Mouse (Mus musculus) heart, embryonic 11.5 days (tissue): ENCODE results near the gene Vsig1. TPM values are rescaled to one million over a fixed set of nuclear protein-coding genes. Genes with fewer than 3 reads are reported as not detected.

Experiments
- ATAC-seq: fragments of 200-750 bp; cut with Nextera tagmentation; replicated peaks from 2 replicates; pipeline ENCODE4 v1.8.0; 2017; ENCODE audit warnings: moderate library complexity; ENCODE audit not compliant: insufficient number of reproducible peaks, low FRiP score, low TSS enrichment
- H3K27ac ChIP-seq: fragments of 300-500 bp; sonication (generic); 2 replicates; pipeline ENCODE4 v1.5.1; 2014; ENCODE audit warnings: mild to moderate bottlenecking, low read depth, low read length
- H3K27me3 ChIP-seq: fragments of 300-500 bp; sonication (generic); 2 replicates; pipeline ENCODE4 v1.6.1; 2014; ENCODE audit warnings: mild to moderate bottlenecking, low read length, mixed read lengths; ENCODE audit not compliant: control insufficient read depth, insufficient read depth
- H3K36me3 ChIP-seq: fragments of 300-500 bp; sonication (generic); 2 replicates; pipeline ENCODE4 v1.6.1; 2014; ENCODE audit warnings: mild to moderate bottlenecking, low read length, moderate library complexity, mixed read lengths; ENCODE audit not compliant: control insufficient read depth, insufficient read depth
- H3K4me1 ChIP-seq: fragments of 300-500 bp; sonication (generic); 2 replicates; pipeline ENCODE4 v1.6.1; 2014; ENCODE audit warnings: low read length; ENCODE audit not compliant: control insufficient read depth, insufficient read depth
- H3K4me2 ChIP-seq: fragments of 300-500 bp; sonication (generic); 2 replicates; pipeline ENCODE4 v1.6.1; 2014; ENCODE audit warnings: mild to moderate bottlenecking, moderate library complexity
- H3K4me3 ChIP-seq: fragments of 300-500 bp; sonication (generic); 2 replicates; pipeline ENCODE4 v1.5.1; 2014; ENCODE audit warnings: low read depth, low read length
- H3K9ac ChIP-seq: fragments of 300-500 bp; sonication (generic); 2 replicates; pipeline ENCODE4 v1.6.1; 2014; ENCODE audit warnings: mild to moderate bottlenecking, low read depth, low read length, moderate library complexity
- H3K9me3 ChIP-seq: fragments of 300-500 bp; sonication (generic); replicated peaks from 2 replicates; pipeline ENCODE4 v1.6.1; 2016; ENCODE audit warnings: low read length; ENCODE audit not compliant: control insufficient read depth
- WGBS: fragments of 180-500 bp; shearing (Covaris S2); extraction: QIAGEN DNeasy Blood & Tissue Kit; methylation state at CpG from one replicate; pipeline ENCODE4 v1.1.7; 2014; ENCODE audit not compliant: insufficient replicate concordance; 5-methylcytosine and 5-hydroxymethylcytosine counted together
- polyA plus RNA-seq: library from polyadenylated mRNA; unstranded; fragments of >200 nt; fragmentation: Nextera tagmentation; extraction: Ambion mirVana; gene quantifications from 2 replicates; pipeline ENCODE4 v1.2.1, GENCODE M21; 2014

Gene Vsig1
- polyA plus RNA-seq = not detected in 2 replicates

DNA sequence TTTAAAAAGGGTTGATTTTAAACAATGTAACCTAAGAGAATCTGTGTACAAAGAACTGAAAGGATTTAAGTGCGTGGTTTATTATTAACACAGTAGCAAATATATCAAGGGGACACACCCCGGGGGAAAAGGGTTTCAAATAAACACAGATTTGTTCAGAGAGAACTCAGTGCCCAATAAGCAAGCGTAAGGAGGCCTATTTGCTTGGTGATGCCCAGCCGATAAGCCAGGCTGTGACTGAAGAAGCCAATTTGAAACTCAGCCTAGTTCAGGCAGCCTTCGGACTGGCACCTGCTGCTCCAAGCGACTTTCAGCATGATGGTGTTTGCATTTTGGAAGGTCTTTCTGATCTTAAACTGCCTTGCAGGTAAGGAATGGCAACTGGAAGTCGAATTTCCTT is at the start of gene Vsig1:
Gene Vsig1, plus strand, starts transcription at position 249 of the 400 bp plus-strand sequence.
- H3K27ac ChIP-seq = no peak within 1 kb of the TSS
- no peak within 1 kb of the TSS for H3K9ac ChIP-seq
- no peaks in the 10 kb centered on the region for H3K9me3 ChIP-seq
- ATAC-seq = no peak
- no peak within 1 kb of the TSS for H3K4me3 ChIP-seq
- H3K36me3 ChIP-seq = no peaks in the 10 kb centered on the region
- 71% methylated on average over 7 of the region's 7 CpGs for WGBS
- H3K4me2 ChIP-seq = no peak within 1 kb of the TSS
- 0 out of 2 replicates have a peak, but pooled peaks cover 2% of the 10 kb centered on the region for H3K27me3 ChIP-seq
- no peaks in the 10 kb centered on the region for H3K4me1 ChIP-seq

DNA sequence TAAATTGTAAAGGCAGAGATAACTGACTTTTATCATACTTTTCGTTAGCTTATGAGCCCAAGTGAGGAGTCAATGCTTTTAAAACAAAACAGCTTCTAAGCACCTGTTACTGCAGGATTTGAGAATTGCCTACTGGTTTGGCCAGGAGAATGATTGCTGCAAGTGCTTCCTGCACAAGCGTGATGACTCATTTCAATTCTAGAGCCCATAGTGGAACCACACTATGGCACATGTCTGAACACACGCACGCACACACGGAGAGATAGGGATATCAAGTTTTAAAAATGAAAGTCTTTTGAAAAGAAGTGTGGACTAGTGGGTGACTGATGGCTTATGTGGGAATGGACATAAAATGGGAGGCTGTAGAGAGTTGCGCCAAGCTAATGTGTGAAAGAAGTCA is 44.6 kb upstream of the Vsig1 start:
- ATAC-seq = no peak
- H3K9ac ChIP-seq = no peak overlapping the region

GRCm38 (mm10) chrX:140863431-140863830 is 44.0 kb upstream of the Vsig1 start:
- H3K27me3 ChIP-seq = no peaks in the 10 kb centered on the region
- no peak overlapping the region for H3K4me2 ChIP-seq
- no peak overlapping the region for H3K9ac ChIP-seq
- H3K27ac ChIP-seq = no peak overlapping the region
- H3K4me1 ChIP-seq = no peaks in the 10 kb centered on the region
- WGBS = 75% methylated on average over 4 of the region's 4 CpGs
- no peaks in the 10 kb centered on the region for H3K9me3 ChIP-seq
- H3K4me3 ChIP-seq = no peak overlapping the region
- ATAC-seq = no peak
- no peaks in the 10 kb centered on the region for H3K36me3 ChIP-seq

More for the DNA sequence above, 44.6 kb upstream of the Vsig1 start:
- H3K9me3 ChIP-seq = no peaks in the 10 kb centered on the region
- 86% methylated on average over 6 of the region's 6 CpGs for WGBS
- no peak overlapping the region for H3K27ac ChIP-seq
- H3K4me1 ChIP-seq = no peaks in the 10 kb centered on the region
- no peaks in the 10 kb centered on the region for H3K36me3 ChIP-seq
- H3K4me2 ChIP-seq = no peak overlapping the region
- no peak overlapping the region for H3K4me3 ChIP-seq
- H3K27me3 ChIP-seq = no peaks in the 10 kb centered on the region

DNA sequence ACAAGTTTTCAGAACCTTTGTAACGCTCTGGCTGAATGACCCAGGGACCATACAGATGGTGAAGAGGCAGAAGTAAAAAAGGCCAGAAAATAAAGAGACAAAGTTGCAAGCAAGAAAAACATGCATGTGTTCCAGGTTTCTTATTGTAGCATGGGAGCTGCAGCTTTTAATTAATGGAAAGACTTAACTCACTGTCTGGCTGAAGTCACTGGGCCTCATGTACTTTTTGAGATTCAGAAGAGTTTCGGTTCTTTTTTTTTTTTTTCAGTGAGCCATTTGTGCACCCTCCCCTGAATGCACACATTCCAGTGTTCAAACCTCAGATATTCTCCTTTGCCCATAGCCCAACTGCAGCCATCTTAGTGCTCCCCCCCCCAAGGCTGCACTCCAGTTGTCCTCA is 20.2 kb upstream of the Vsig1 start:
- Histone ChIP-seq H3K27me3 (no peaks in the 10 kb centered on the region; the same call in 1 of the 2 replicates), H3K27ac (no peak overlapping the region), H3K4me2 (no peak overlapping the region), H3K9ac (no peak overlapping the region), H3K36me3 (no peaks in the 10 kb centered on the region), H3K4me3 (no peak overlapping the region), H3K4me1 (no peaks in the 10 kb centered on the region), H3K9me3 (no peaks in the 10 kb centered on the region)
- ATAC-seq = no peak
- 80% methylated on average over 2 of the region's 2 CpGs for WGBS

GRCm38 (mm10) chrX:140891796-140892195 is 15.6 kb upstream of the Vsig1 start:
- Histone ChIP-seq H3K9ac (no peak overlapping the region), H3K9me3 (no peaks in the 10 kb centered on the region), H3K4me3 (no peak overlapping the region), H3K36me3 (no peaks in the 10 kb centered on the region), H3K27ac (no peak overlapping the region), H3K27me3 (no peaks in the 10 kb centered on the region; the same call in 1 of the 2 replicates), H3K4me2 (no peak overlapping the region), H3K4me1 (no peaks in the 10 kb centered on the region)
- no peak for ATAC-seq
- WGBS = 75% methylated on average over 4 of the region's 4 CpGs

DNA sequence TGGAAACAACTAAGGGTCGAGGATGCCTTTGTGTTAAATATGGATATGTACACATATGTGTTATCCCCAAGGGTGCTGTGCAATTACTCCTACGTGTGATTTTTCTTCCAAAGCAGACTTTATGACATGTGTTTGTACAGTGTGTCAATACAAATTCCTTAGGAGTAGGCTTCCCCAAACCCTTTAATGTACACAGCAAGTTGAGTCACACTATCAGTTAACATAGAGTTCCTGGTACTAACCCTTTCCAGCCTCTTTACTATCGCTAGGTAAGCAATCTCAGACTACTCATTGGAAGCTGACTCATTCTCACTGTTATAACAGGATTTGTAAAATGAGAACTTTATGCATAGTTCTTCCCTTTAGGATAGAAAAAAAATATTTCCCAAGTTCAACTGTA is 3.9 kb upstream of the Vsig1 start:
- WGBS = 76% methylated on average over 3 of the region's 3 CpGs
- H3K9me3 ChIP-seq = no peaks in the 10 kb centered on the region

GRCm38 (mm10) chrX:140921321-140921720 is 13.9 kb downstream of the Vsig1 start:
- H3K4me3 ChIP-seq = no peak overlapping the region
- 0 out of 2 replicates have a peak, but pooled peaks cover 3% of the 10 kb centered on the region for H3K27me3 ChIP-seq
- no peaks in the 10 kb centered on the region for H3K4me1 ChIP-seq
- H3K4me2 ChIP-seq = no peak overlapping the region
- H3K9me3 ChIP-seq = no peaks in the 10 kb centered on the region
- H3K9ac ChIP-seq = no peak overlapping the region
- H3K36me3 ChIP-seq = no peaks in the 10 kb centered on the region
- WGBS = 73% methylated on average over 6 of the region's 6 CpGs
- H3K27ac ChIP-seq = no peak overlapping the region
- no peak for ATAC-seq

More for the DNA sequence above, 3.9 kb upstream of the Vsig1 start:
- no peak for ATAC-seq
- Histone ChIP-seq H3K27me3 (0 out of 2 replicates have a peak, but pooled peaks cover 2% of the 10 kb centered on the region), H3K4me2 (no peak overlapping the region), H3K9ac (no peak overlapping the region), H3K4me1 (no peaks in the 10 kb centered on the region), H3K4me3 (no peak overlapping the region), H3K27ac (no peak overlapping the region), H3K36me3 (no peaks in the 10 kb centered on the region)

DNA sequence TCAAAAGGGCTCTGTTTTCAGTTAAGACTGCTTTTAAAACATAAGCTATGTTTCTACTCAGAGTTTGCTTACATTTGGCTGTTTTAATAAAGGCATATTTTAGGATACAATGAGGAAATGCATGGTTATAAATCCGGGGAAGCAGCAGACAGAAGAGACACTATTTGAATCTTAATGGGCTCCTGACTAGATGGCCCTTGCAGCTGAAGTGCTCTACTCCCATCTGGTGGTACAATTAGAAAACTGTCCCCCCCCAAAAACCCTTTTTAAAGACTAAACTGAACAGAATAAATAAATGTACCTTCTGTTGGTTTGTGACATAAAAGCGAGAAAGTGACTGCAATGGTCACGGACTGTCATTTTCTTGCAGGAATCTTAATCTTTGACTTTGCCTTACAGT is 24.7 kb downstream of the Vsig1 start:
- Histone ChIP-seq H3K4me1 (no peaks in the 10 kb centered on the region), H3K9me3 (no peaks in the 10 kb centered on the region), H3K4me3 (no peak overlapping the region), H3K36me3 (no peaks in the 10 kb centered on the region), H3K9ac (no peak overlapping the region), H3K4me2 (no peak overlapping the region), H3K27me3 (peaks cover 8% of the 10 kb centered on the region), H3K27ac (no peak overlapping the region)
- ATAC-seq = no peak
- 58% methylated on average over 3 of the region's 3 CpGs for WGBS

DNA sequence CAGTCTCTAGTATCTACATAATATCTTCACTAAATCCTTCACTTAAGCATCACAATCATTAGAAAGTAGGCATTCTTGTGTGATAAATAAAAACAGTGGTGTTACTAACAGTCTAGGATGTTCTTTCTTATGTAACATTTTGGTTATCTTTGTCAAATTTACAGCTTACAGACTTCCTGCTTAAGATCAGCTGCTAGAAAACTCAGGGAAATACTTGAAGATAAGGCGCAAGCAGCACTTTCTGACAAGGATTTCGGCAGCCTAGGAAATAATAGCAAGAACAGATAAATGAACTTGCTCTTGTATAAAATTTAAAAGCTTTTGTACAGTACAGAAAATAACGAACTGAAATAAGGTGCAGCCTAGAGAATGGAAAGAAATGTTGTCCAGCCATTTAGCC is 25.9 kb downstream of the Vsig1 start:
- Histone ChIP-seq H3K27ac (no peak overlapping the region), H3K9me3 (no peaks in the 10 kb centered on the region), H3K4me3 (no peak overlapping the region), H3K27me3 (peaks cover 6% of the 10 kb centered on the region; the same call in 1 of the 2 replicates), H3K9ac (no peak overlapping the region), H3K4me1 (no peaks in the 10 kb centered on the region), H3K36me3 (no peaks in the 10 kb centered on the region), H3K4me2 (no peak overlapping the region)
- WGBS = 57% methylated on average over 3 of the region's 3 CpGs
- no peak for ATAC-seq
